Mouse (Mus musculus): ENCODE results near the gene Slc38a11.
A peak's percentile ranks its signal among the peaks of the same experiment; 100 is the strongest.

Slc38a11 gene

DNA sequence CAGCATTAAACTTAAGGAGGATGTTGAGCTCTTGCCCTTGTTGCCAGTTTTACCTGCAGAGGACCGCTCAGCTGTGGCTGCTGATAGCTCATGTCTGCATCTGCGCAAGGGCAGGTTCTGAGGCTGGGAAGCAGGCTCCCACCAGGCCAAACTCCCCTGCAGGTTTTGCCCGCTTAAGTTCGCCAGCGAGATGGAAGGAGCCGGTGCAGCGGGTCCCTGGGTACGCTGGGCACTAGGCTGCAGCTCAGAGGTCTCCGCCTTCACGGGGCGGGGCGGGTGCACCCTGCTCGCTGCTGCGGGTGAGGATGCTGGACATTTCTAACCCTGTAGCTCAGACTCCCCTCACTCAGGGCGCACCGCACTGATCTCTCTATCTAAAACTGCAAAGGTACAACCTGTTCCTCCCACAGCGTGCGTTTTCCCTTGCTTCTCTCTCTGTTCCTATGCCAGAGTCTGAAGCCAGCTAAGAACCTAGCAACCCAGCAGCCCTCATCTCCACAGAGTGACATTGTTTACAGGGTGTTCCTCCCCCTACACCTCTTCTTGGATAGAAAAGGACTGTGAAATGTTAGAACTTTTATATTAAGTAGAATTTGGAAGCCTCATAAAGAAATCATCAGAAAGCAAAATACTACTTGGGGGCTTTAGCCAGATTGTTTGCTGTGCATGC, at the start of gene Slc38a11:
Gene Slc38a11 (minus strand): TSS at position 207 of the 670 bp plus-strand sequence.
- no peak for DNase-seq

DNA sequence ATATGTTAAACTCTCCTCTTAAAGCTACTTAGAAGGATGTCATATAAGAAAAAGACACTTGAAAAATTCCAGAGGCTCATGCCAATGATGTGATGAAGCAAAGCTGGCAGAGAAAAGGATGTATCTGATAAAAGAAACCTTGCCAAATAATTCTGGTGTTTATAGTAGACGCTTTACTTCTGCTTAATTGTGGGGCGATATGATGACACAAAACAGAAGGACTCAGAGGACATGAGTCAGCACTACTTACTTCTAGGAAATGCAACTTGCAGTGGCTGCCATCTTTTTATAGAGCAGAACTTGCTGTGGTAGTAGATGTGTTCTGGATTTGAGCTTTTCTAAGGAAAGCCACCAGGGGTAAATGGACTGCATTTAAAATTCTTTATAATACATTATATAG, 43.3 kb upstream of the Slc38a11 start:
- no peak for DNase-seq

DNA sequence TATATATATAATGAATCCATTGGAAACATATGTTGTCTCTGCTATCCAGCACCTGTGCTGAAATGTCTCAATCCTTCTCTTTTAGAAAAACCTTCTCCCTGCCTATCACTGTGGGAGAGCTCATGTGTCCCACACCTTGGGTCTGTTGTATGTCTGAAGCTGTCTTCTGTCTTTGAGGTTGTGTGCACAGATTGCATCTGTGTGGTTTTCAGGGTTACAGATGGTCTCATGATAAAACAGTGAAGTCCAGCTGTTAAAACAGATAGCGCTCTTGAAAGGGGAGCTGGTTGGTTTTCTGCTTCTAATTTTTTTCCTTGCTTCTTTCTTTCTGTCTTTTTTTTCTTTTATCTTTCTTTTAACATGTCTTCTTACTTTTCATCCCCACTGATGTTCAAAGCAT, 41.6 kb upstream of the Slc38a11 start:
- DNase-seq = no peak

DNA sequence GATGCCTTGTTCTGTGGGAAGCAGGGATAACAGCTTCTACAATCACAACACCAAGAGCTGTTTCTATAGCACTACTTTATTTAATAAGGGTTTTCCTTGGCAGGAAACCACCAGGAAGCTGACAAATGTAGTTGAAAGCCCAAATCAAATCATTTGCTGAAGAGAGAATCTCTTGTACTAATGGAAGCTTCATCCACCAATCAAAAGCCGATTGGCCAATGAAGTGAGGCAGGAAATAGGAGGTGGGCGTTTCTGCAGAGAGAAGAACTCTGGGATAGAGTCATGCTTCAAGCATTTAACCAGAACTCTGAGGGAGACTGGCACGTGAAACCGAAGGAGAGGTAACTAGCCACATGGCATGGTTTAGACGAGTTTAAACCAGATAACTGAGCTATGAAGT, 38.2 kb upstream of the Slc38a11 start:
- DNase-seq = no peak

DNA sequence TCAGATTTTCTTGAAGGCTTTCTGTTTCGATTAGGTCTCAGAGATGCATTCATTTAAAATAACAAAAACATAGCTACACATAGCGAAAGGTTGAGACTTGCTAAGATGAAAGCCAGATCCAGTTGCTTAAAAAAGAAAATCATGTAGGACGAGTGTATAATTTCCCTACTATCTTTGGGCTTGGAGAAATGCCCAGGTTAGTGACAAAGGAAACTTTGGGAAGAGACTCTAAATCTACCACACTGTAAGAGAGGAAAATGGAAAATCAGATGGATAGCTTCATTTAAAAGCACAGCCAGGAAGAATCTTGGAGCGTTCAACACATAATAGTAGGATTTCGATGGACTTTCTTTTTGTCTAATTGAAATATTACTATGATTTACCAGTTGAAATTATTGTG, 36.1 kb upstream of the Slc38a11 start:
- DNase-seq = no peak

DNA sequence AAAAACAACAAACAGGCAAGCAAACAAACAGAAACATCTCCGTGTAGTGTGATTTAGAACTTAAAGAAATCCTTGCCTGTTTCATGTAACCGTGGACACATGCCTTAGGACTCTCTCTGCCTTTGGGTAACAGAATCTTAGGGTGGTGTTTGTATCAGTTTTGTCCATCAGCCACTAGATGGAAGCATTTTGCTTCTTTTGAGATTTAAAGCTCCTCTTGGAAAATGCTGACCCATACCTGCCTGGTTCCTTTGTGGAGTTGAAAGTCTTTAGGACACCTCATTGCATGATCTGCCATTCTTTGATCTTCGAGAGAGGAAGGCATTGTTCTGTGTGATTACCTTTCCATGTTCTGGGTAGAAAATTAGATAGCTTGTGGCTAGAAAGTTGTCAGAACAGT, 32.3 kb upstream of the Slc38a11 start:
- no peak for DNase-seq

DNA sequence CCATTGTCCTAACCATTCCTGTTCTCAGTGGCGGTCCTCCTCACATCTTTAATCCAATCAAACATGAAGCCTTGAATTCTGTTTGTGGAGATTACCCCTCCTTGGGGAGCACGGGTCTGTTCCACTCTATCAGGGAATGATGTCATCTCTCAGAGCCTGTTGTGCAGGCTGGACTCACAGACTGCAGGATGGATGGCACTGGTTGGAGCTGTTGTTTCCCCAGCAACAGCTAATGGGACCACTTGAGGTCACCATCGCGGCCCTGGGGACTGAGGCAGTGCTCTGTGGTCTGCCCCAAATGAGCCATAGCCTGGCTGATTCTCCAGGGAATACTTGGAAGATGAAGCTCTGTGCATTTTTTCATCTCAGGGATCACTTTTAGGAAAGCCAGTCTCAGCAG, 29.2 kb upstream of the Slc38a11 start:
- DNase-seq = no peak

DNA sequence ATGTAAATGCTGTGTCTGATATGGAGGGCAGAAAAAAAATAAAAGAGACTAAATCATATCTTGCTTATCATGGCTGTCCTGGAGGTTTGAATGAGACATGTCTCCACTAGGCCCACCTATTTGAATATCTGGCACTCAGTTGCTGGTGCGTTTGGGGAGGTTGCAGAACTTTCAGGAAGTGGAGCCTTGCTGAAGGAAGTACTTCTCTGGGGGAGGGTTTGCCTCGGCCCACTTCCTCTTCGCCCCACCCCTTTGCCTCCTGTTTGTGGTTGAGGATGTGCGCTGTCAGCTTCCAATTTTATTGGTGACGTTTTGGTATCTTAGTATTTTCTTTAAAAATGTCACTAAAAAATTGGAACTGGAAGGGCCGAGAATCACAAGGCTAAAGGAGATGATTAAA, 27.5 kb upstream of the Slc38a11 start:
- DNase-seq = no peak

DNA sequence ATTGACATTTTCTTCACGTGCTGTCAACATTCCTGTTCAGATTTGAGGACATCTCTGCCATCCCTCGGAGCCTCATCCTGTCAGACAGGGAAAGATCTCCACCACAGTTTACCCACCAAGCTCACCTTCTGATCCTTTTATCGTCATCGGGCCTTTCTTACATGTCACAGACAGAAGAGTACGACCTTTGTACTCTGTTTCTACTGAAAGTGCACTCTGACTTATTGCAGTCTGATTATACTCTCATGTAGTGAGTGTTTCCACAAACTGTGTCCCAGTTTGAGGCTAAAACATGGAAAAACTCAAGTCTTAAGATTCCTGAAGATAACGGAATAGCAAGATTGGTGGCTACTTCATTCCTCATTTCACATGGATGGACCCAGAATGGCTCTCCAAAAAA, 21.0 kb upstream of the Slc38a11 start:
- no peak for DNase-seq

DNA sequence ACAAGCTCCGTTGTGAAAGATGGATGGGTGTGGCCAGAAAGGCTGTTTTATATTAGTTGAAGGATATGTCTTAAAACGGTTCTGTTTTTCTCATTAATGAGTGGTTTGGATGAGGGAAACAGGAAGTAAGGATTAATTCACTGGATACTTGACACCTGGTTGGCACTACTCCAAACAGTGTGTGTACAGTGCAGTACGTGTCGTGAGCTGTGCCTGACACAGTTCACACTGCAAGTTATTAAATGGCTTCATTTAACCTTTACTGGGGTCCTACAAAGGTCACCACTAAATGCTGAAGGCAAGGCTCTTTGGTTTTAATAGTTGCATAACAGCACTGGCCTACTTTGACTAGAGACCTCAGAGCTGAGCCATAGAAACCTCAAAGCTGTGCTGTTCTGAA, 18.7 kb upstream of the Slc38a11 start:
- DNase-seq = no peak

DNA sequence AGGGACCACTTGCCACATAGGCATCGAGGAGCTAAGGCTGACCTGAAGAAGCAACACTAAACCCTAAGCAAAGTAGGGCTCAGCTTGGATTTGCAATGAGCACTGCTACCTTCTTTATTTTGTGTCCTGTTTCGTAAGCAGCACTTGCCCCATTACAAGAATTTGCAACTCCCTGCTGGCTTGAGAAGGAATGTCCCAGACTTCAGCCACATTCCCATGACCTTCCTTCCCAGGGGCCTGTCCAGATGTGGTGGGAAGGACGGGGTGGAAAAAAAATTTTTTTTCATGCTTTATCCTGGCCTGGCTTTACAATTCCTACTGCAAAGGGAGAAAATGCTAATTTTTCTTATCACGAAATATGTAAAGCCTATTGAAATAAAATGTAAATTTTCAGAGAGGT, 14.6 kb upstream of the Slc38a11 start:
- no peak for DNase-seq

DNA sequence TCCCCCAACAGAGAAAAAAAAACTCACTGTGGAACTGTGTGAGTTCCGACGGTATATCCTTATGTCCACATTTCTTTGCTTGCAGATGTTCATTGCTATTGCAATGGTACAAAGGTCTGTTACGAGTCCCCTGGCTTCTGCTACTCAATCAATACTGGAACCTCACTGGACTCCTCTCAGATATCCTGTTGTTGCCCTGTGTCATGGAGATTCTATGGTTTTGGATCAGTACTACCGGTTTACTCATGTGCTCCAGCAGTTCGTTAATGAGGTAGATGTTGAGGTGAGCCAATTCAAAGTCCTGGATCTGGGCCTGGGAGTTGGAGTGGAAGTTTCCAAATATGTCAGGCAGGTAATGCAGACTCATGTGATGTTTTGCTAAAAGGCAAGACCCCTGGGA, 10.6 kb upstream of the Slc38a11 start:
- DNase-seq = no peak

DNA sequence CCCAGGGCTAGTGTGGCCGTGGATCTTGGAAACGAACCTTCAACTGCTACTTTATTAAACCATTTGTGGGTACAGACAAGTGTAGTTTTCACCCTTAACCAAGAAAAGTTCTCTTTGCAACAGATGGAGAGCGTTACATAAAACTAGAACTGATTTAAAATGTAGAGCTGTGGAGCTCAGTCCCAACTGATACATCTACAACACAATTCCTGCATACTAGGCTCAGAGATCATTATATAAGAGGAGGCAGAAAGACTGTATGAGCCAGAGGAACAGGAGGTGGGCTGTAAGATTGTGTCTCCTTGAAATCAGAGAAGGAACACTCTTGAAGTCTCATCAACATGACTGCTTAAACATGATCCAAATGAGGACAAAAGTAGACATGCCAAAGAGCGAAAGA, 9.2 kb upstream of the Slc38a11 start:
- DNase-seq = no peak

DNA sequence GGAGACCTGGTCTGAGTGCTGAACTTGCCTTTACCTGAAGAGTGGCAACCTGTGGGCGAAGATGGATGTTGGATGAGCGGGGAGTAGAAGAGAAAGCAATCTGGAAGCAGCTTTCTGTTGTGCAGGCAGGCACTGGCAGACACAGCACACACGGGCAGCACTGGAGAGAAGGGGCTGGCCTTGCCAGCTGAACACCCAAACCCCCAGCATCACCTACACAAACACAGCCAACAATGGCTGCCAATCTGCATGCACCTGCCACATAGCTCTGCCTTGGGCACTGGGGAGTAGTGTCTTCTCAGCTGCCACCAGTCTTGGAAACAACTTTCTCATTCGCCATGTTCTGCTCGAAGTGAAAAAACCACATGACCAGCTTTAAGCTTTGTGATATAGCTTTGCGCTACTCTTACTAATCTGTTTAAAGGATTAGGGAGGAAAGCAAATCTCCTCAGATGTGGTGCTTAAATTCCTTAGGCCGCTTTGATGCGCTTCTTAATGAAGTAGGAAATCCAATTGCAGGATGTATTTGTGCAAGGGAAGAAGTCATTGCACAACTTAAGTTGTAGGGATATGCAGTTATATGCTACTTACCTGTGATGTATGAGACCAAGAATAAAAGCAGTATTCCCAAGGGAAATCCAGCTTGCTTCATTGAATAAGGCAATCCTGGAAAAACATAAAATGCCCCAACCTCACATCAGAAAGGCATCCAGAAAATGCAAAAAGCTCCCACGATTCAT, 2.9 kb downstream of the Slc38a11 start:
- no peak for DNase-seq

DNA sequence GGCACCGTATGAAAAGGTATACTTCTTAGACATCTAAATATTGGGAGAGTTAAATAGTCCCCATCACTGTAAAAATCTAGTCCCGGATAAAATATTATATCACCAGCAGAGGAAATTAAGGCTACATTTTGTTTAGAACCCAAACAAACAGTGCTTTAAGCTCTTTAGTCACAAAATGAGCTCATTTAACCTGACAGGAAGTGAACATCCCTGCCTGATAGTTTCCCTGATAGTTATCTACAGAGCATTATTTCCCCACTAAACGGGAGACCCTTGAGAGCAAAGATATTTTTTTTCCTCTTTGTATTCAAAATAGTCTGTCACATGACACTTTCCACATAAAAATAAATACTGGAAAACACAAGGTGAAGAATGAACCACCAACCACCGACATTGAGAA, 16.5 kb downstream of the Slc38a11 start:
- DNase-seq = no peak

DNA sequence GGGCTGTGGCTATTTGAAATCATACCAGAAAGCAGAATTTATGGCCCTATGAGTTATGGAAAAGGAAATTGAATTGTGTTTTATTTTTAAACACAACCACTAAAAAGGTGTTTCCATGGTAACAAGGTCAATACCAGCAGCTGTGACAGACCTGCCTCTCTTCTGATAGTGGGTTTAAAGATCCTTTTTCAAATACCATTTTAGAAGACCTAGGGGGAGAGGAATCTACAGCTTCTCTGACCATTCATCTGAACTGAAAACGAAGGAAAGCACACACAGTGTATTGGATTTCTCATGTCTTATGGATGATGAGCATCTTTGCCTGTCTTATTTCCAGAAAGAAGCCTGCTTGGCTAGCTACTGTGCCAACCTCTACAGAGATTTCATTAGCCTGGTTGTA, 16.9 kb downstream of the Slc38a11 start:
- DNase-seq = no peak

DNA sequence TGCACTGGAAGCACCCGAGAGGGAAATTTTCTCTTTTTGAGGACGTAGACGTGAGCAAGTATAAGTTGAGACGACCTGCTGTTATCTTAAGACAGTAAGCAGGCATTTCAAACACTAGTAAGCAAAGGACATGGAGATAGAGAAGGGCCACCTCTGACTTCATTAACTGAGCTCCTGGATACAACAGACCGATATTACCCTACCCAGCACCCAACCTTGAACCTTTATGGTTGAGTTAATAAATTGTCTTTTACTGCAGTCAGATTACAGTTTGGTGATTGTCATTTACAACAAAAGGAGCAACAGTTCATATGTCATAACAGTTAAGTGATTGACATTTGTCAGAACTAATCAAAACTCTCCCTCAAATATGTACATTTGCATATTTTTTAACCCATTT, 17.8 kb downstream of the Slc38a11 start:
- DNase-seq = no peak

DNA sequence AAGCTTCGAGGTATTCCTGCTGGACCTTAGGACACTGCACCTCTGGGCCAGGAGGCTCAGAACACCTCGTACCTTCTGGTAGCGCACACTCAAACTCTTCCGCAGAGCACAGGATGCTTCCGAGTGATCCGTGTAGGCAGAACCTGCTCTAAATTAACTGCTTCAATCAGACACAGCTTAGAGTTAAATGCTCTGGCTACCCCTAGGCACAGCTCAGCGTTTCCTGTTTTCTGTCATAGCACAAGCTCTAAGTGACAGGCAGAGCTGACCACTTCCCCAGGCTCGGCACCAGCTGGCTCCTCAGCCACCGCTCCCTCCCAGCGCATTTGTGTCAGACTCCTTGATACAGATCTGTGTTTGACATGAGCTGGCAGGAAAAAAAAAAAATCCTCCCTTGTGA, 21.8 kb downstream of the Slc38a11 start:
- no peak for DNase-seq

DNA sequence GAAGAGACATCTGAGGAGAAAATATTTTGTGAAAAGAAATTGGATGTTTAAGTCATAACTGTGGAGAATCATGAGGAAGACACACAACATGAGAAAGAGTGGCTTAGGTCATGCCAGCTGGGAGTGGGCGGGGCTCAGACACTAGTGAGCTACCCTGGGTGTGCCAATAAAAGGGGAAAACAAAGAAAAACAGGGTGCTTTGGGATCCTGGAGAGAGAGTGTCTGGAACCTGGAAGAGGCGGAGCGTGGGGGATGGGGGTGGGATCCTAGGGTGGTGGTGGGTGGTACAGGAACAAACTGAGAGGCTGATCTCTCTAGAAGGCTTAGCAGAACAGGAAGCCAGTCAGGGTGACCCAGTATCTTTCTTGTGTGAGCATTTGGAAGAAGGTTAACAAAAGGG, 23.0 kb downstream of the Slc38a11 start:
- DNase-seq = no peak

DNA sequence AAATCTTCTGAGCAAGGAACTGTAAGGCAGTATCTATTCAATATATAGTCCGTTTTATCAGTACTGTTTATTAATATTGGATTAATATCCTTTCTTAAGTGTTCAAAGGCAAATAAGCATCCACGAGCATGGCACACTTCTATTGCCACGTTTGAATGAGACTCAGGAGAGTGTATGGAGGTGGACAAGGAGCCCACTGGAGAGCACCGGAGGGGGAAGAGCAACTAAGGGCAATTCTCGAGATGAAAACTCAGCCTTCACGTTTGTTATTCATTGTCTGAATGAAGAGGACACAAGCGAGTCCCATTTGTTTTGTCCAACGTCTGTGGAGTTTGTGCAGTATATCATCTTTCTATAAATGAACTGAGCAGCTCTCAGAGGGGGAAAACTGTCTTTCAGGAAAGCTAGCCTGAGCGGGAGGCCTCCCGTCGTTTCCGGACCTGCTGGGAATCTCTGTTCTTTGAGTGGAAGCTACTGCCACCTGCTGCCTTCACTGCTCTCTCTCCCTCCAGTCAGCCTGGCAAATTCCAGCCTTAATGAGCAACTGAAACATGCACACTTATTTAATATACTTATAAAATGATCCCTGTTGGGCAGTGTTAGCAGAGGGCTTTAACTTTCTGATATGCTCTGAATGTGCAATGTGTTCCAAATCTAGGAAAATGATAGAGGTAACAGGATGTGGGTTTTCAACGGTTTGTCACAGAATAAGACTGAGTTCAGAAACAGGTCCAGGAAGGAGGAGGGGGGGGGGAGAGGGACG, 26.3 kb downstream of the Slc38a11 start:
- DNase-seq = peak; percentile 1

DNA sequence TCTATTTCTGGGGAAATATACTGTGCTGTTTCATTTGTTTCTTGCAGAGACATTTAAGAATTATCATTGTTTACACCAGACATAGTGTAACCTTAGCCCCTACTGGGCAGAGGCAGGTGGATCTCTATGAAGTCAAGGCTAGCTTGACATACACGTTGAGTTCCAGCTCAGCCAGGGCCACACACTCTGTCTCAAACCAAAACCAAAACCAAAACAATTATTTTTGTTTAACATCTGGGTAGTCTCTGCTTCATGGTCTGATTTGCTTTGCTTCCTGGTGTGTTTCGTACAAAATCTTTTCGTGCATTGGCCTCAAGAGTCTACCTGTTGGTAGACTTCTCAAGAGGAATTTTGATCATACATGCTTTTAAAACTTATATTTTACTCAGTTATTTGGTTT, 27.2 kb downstream of the Slc38a11 start:
- no peak for DNase-seq

DNA sequence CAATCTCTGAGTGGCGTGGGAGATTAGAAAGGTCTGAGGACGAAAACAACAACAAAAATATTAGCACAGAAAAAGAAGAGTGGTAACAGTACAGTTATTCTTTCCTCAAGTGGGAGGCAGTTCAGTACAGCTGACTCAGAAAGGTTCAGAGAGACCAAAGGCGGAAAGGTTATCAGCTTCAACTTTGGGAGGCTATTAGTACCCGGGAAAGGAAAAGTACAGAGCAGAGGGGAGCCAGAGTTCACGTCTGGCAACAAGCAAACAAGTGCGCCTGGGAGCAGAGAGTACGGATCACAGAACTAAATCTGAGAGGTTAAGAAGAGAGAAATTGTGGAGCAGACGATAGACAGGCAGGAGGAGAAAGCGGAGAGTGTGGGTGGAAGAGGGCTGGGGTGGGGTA, 29.7 kb downstream of the Slc38a11 start:
- DNase-seq = no peak

DNA sequence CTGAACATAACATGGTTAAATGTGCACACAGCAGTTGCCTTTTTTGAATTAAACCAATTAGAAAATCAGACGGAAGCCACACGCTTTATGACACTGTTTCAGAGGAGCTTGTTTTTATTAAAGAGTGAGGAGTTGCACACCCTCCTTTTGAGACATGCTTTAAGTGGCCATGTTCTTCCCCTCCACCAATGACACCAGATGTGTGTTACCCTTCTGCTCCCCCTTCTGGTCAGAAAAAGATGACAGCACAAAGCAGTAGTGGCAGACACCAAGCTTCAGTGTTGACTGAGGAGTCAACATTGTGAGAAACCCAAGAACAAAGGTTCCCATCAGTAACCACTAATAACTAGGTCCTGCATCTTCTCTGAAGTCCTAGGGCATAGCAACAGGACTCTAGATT, 32.5 kb downstream of the Slc38a11 start:
- DNase-seq = no peak
